Mouse (Mus musculus): ENCODE results near the gene Dnase1l2.
"Not testable (repeated sequence)": the region's sequence is repeated elsewhere in the genome, so short reads cannot be mapped to it uniquely, and the experiment has no call there.

Gene Dnase1l2

DNA sequence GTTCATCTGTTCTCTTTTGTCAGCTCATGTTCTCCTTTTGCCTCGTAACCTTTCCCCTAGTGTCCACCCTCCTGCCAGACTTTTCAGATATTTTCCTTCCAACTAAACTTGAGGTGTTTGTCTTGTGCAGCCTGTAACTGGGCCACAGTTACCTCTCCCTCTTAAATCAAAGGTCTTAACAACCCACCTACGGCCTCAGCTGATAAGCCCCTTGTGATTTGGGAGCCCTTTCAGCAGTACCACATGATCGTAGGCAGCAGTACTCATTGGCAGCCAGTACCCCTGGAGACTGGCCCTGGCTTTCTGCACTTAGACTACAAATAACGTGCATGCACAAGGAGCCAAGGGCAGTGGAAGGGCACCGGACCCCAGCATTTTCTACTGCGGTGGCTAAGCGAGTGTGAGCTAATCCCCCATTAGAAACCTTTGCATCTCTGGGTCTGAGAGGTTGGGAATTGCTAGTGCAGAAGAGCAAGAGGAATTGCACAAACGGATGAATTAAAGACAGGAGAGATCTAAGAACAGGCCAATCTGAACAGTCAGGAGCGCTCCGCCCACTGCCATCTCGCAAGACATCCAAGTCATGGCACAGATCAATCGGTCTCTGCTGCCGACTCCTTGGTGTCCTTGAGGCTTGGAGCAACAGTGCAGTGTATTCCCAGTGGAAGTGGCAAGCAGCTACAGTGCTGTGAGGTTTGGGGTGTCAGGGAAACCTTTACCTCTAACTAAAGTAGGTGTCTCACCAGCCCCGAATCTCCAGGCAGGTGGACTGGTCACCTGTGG is 13.5 kb downstream of the Dnase1l2 start:
- no peak for DNase-seq (ENCODE audit: low read depth, low spot score)

DNA sequence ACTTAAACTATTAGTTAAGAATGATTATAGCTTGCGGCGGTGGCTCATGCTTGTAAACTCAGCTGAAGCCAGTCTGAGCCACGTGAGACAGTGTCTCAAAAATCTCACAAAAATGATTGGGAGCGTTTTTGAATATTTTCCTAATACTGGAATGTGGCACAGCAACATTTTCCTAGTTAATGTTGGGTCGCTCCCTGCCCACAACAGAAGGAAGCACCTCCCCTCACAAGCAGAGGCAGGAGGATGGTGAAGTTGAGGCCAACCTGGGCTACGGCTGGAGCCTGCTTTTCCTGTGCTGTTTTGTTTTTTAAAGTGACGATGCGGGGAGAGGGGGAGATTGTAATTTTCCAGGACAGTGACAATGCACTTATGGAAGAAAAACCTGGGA is 15.7 kb downstream of the Dnase1l2 start:
- DNase-seq (ENCODE audit: low read depth, low spot score) = no peak

DNA sequence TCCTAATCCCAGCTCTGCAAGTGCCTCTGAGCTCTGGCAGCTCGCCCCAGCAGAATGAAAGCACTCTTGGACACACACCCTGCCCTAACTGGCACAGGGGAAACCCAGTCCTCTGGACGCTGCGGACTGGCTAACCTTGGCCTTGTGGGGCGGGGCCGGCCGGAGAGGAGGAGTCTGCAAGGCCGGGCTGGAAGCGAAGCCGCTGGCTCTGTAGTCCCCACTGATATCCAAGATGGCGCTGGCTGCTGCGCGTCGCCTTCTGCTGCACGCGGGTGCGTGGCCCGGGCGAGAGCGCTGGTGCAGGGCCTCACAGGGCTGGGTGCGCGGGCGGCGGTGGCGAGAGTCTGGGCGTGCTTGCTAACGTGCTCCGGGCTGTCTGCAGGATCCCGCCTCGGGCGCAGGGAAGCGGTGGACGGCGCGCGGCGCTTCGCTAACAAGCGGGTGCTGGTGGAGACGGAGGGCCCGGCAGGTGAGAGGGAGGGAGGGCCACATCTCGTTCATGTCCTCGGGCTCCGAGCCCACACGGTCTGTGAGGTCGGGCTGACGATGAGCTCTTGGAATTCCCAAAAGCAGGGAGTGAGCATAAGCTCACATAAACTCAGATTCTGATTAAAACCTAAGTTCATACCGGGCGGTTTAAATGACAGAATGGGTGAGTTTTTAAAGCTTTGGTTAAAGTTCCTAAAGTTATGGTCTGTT is 16.3 kb downstream of the Dnase1l2 start, which contains the start of gene Eci1:
Gene Eci1 (plus strand): TSS at position 171 of the 699 bp plus-strand sequence.
- peak; percentile 70 for DNase-seq (ENCODE audit: low read depth, low spot score)

DNA sequence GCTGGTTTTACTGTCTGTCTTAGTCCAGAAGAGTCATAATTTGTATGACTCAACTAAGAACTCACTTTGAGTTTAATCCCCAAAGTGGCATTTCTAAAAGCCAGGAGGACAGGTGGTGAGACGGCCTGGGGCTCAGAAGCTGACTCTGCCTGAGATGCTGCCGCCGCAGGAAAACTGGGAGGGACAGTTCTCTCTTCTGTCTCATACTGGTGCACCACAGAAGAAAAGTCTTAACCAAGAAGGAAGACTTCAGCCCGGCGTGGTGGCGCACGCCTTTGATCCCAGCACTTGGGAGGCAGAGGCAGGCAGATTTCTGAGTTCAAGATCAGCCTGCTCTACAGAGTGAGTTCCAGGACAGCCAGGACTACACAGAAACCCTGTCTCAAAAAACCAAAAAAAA is 17.0 kb downstream of the Dnase1l2 start:
- DNase-seq (ENCODE audit: low read depth, low spot score) = no peak

DNA sequence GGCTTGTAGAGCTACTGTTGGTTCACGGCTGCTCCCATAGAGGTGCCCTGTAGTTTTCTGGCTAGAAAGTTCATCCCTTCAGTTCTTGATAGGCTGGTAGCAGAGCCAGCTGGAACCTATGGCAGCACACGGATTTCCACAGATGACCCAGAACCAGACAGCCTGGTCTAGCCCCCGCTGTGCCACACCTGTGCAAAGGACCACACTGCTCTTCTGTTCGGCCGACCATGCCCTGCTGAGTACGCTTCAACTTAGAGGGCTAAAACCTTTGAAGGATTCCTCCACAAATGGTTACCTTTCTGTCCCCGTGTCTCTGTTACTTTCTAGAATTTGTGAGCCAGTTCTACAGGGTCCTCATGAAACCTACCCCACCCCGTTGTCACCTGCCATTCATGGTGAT is 17.6 kb downstream of the Dnase1l2 start:
- not testable (repeated sequence) for DNase-seq (ENCODE audit: low read depth, low spot score)

DNA sequence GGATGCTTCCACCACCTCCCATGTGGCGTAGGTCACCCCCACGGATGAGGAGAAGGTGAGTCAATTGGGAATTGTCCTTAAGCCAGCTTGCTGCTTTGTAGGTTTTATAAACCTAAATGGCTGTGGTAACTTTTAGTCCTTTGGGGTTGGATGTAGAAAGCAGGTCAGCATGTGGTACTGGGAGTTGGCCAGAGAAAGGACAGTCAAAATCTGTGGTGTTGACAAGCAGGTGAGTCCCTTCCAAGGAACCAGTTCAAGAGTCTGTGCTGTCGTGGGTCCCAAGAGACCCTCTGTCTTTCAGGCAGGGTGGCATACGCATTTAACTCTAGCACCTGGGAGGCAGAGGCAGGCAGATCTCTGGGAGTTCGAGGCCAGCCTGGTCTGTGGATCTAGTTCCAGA is 18.4 kb downstream of the Dnase1l2 start:
- DNase-seq (ENCODE audit: low read depth, low spot score) = no peak

DNA sequence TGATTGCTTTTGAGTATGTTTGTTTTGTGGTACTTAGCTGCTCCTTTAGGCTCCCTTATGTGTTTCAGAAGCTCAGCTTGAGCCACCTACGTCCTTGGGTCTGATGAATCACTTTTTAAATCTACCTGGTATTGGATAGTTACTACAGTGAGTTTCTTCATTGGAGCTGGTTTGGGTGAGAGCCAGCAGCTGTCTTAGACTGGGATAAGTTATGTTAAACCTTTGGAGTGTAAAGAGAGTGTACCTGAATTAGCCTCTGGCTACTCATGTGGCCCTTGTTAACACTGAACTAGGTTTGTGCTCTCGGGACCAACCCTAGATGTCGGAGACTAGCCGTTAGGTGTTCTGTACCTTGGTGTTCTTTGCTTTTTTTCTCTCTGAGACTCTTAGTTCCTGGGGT is 19.8 kb downstream of the Dnase1l2 start:
- no peak for DNase-seq (ENCODE audit: low read depth, low spot score)

DNA sequence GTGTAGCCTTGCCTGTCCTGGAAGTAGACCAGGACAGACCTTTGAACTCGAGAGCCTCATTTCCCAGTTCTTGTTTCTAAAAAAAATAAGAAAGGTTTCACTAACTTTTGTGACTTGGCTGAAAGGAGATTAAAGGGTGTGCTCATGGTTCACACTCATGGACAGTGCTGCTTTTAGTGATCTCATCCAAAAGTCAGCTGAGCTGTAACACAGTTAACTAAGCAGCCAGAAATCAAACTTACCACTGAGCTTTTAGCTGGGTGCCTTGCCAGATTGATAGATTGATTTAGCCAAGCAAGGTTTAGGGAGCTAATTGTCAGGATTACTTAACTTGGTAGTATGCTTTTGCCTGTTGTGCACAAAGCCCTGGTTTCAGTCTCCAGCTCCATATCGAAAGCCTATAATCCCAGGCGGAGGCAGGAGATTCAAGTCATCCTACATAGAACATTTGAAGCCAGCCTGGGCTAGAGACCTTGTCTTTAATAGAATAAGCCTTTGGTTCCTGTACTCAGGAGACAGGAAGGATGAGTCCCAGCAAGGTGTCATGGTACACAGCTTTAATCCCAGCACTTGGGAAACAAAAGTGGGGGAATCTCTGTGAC is 26.8 kb downstream of the Dnase1l2 start:
- no peak for DNase-seq (ENCODE audit: low read depth, low spot score)

DNA sequence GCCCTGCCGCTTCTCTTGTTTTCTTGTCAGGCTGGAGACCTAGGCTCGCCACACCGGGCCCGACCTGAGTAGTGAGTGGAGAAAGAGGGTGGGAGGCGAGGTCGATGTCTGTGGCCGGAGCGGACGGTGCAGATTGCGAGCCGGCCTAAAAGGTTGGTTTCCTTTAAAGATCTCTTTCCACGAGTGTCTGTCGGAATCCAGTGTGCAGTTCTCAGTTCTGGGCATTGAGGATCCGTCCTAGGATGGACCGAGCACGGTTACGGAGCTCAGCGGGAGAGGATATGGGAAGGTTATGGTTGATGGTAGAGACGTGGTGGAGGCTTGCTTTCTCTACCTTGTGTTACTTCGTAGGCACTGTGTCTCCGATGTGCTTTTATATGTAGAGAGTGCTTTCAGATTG is 27.9 kb downstream of the Dnase1l2 start:
- no peak for DNase-seq (ENCODE audit: low read depth, low spot score)

DNA sequence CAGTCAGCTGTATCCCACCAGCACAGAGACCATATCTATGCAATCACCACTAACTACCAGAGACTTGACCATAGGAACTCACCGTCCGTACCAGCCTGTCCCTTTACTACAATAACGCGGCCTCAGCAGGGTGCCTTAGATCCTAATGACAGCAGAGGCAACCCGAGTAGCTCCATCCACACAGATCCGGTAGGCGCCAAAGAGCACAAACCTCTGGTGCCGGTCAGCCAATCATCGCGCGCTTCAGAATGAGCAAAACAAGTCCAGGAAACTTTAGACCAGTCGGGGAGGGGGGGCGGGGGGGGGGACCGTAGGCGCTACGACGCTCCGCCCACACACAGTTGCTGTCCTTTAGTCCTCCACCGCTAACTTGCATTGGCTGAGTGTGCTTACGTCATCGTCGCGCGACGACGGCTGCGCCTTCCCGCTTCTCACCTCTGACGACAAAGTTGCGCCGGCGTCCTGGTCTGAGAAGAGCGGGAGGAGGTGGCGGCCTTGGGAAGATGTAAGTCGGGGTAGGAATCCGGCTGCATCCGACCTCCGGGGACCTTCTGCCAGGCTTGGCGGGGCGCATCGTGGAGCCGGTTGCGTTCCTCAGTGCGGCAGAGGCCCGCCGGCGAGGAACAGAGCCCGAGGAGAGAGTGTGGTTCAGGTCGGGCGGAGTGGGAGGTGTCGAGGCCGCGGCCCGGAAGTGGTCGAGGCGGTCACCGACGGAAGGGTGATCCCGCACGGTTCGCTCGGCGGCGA is 28.5 kb downstream of the Dnase1l2 start, which contains the start of gene Rnps1:
Gene Rnps1 (plus strand): TSS at position 336 of the 747 bp plus-strand sequence.
- peak; percentile 97 for DNase-seq (ENCODE audit: low read depth, low spot score)

DNA sequence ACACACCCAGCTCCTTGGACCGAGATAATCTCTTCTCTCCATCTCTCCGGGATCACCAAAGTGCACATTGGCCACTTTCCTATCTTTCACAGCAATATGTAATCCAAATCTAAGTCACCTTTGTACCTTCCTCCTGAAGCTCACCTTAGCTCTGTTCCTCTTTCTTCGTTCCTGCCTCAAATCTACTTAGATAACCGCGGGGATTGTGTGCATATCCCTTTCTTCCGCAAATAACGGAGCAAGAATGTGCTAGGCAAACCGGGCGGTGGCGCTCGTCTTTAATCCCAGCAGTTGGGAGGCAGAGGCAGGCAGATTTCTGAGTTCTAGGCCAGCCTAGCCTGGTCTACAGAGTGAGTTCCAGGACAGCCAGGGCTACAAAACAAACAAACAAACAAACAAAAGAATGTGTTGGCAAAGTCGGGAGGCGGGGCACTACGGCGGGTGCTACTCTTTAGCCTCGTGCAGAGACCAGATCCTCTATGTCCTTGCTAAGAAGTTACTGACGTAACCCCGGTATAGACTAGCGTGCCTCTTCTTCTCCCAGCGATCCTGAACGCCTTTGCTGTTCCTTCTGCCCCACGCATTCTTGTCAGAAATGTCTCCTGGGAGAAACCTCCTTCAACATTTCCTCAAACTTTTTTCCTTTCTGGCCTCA is 29.2 kb downstream of the Dnase1l2 start:
- no peak for DNase-seq (ENCODE audit: low read depth, low spot score)

DNA sequence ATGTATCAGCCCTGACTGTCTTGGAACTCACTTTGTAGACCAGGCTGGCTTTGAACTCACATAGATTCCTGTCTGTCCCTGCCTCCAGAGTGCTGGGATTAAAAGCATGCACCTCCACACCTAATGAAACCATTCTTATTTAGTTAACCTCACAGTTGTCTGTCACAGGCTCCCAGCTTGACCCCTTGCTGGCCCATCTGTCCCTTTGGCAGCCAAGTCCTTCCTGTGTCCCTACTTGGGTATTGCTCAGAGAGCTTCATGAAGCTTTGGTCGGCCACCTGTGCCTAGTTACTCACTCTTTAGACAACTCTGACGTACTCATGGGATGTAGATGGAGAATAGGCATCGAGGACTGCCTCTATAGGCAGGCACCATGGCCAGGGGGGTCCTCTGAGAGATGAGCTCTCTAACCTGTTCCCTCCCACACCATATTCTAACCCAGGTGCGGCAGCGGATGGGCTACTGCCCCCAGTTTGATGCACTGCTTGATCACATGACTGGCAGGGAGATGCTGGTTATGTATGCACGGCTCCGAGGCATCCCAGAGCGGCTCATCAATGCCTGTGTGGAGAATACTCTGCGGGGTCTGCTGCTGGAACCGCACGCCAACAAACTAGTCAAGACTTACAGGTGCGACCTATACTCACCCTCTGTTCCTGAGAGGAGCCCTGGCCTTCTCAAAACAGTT is 35.6 kb downstream of the Dnase1l2 start:
- DNase-seq (ENCODE audit: low read depth, low spot score) = no peak

DNA sequence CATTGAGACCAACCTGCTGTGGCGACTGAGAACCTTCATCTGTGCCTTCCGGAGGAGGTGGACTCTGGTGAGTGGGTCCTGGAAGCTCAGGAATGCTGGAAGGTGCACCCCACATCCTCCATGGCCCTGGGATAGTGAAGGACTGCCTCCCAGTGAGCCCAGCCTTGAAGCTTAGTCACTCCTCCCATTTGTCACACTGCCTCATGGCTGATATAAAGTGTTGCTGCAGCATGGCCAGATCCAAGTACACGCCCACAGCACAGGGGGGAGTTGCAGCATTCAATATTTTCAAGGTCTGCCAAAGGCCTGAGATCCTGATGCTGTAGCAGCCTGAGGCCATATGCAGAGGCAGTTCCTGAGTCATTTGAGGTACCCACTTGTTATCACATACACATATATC is 40.5 kb downstream of the Dnase1l2 start:
- no peak for DNase-seq (ENCODE audit: low read depth, low spot score)

DNA sequence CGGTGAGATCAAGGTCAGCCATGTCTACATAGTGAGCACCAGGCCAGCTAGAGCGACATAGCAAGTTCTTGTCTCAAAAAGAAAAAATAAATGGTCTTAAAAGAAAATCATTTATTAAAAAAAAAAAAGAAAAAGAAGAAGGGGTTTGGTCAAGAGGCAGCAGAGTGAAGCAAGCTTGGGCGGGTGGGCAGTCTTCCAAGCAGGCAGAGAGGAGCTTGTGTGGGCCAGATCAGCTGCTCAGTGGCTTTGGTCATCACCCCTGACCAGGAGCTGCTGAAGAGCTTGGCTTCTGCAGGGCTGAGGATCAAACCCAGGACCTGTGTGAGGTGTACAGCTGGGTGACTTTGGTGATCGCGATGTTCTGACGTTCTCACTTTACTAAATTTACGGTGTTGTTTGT is 48.4 kb downstream of the Dnase1l2 start:
- DNase-seq (ENCODE audit: low read depth, low spot score) = no peak

DNA sequence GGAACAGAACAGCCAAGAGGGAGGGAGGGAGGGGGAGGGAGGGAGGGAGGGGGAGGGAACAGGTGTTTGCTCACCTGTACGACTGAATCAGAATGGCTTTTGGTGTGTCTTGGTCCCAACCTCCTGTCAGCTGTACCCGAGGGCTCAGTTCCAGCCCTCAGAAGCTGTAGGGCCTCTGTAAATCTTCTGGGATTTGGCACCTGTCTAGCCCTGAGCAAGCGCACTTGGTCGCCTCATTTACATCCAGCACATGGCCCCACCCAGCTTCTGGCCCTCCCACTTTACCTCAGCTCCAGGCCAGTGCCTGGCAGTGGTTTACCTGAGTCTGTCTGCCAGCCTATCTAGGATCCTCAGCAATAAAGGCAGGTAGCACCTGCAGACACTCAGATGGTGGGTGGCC is 49.4 kb downstream of the Dnase1l2 start:
- no peak for DNase-seq (ENCODE audit: low read depth, low spot score)

DNA sequence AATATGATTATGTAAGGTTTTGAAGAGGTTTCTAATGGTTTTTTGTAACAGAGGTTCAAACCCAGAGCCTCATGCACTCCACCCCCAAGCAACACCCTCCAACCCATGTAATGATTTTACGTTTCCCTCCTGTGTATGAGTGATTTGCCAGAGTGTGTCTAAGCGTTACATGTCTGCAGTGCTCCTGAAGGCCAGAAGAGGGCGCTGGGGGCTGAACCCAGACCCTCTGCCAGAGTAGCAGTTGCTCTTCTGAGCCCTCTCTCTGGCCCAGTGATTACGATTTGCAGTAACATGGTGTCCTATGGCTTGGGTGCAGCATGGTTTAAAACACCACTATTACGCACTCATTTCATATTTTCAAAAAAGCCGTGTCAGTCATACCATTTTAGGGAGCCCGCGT is 51.8 kb downstream of the Dnase1l2 start:
- DNase-seq (ENCODE audit: low read depth, low spot score) = no peak
